ENCODE assay signal across 22 mouse cellular contexts in the genomic region with DNA sequence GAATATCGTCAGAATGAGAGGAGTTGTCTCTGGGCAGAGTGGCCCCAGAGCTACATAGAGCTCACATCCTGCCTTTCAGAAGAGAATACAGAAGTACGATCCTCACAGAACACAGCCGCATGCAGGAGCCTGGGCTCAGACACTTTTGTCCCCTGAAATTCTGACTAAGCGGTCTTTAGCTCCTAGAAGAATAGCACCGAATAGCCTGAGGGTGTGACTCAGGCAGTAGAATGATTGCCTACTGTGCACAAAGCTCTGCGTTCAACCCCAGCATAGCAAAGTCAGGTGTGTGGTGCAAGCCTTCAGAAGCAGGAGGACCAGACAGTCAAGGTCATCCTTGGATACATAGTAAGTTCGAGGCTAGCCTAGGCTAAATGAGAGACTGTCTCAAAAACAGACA.
DNase-seq lines count a peak whose midpoint lies in the region; ATAC-seq and TF ChIP-seq lines count a peak whose summit lies in the region.
"Had no signal": no experiment of that assay in that cellular context is flagged by ENCODE, and none has a peak within 500 bp of the region (broad histone marks: within the 10 kb centered on the region; RNA-seq: fewer than 3 reads in every experiment).

No protein-coding gene starts in this region.

- no peaks in the 10 kb centered on the region for H3K4me1 ChIP-seq in ES-Bruce4 (ENCODE audit: control insufficient read depth, insufficient read depth, low read length)
- H3K4me1 ChIP-seq in kidney, embryonic 14.5 days (ENCODE audit: control insufficient read depth, insufficient read depth, low read length) = no peaks in the 10 kb centered on the region
- H3K4me1 ChIP-seq: embryonic facial prominence, embryonic 10.5 days; embryonic facial prominence, embryonic 12.5 days; forebrain, embryonic 13.5 days; forebrain, embryonic 15.5 days had no signal

- DNase-seq in ES-CJ7 (ENCODE audit: low read depth, low spot score) = peak; percentile 28
- DNase-seq in R1 (ENCODE audit: low read depth, low spot score) = peak; percentile 81
- DNase-seq in ZHBTc4 (ENCODE audit: low read depth, low spot score) = peak; percentile 90
- DNase-seq in frontal cortex, postnatal 10 days (ENCODE audit: low spot score in 2 of 2) = no peak
- no peak for DNase-seq in embryo, embryonic 11 days
- DNase-seq: adrenal gland, adult 2 months; adrenal gland, postnatal 10 days; adrenal gland, postnatal 25 days; cerebellum, adult 18-20 months; cerebellum, adult 8-10 months; cerebellum, adult 9-11 months; cerebellum, postnatal 14 days; cerebellum, postnatal 36 days; forebrain, postnatal 0 days had no signal

- no peaks in the 10 kb centered on the region for H3K9me3 ChIP-seq in ES-Bruce4 (replicated peaks; ENCODE audit: control insufficient read depth, insufficient read depth, low read length, poor library complexity, severe bottlenecking)
- H3K9me3 ChIP-seq in kidney, embryonic 14.5 days (ENCODE audit: control insufficient read depth, low read length) = peaks cover 4% of the 10 kb centered on the region; the same call in 1 of the 2 replicates

- H3K36me3 ChIP-seq in ES-Bruce4 (ENCODE audit: control insufficient read depth, insufficient read depth, low read length, poor library complexity, severe bottlenecking) = no peaks in the 10 kb centered on the region
- no peaks in the 10 kb centered on the region for H3K36me3 ChIP-seq in kidney, embryonic 14.5 days (ENCODE audit: control insufficient read depth, insufficient read depth, low read length)
- H3K36me3 ChIP-seq: embryonic facial prominence, embryonic 10.5 days; embryonic facial prominence, embryonic 12.5 days; forebrain, embryonic 15.5 days; G1E had no signal

- H3K4me3 ChIP-seq in ES-Bruce4 (ENCODE audit: low read depth, low read length) = no peak overlapping the region
- no peak overlapping the region for H3K4me3 ChIP-seq in kidney, embryonic 14.5 days (ENCODE audit: low read length)
- H3K4me3 ChIP-seq: embryonic facial prominence, embryonic 10.5 days; embryonic facial prominence, embryonic 12.5 days; forebrain, embryonic 13.5 days; forebrain, embryonic 15.5 days had no signal

- no peak for ATAC-seq in kidney, embryonic 14.5 days (ENCODE audit: low FRiP score, low TSS enrichment)
- ATAC-seq: forebrain, embryonic 13.5 days; forebrain, embryonic 15.5 days; forebrain, postnatal 0 days; Patski had no signal

- WGBS in kidney, embryonic 14.5 days = 89% methylated on average over 7 of the region's 7 CpGs

- no peaks in the 10 kb centered on the region for H3K27me3 ChIP-seq in ES-Bruce4 (ENCODE audit: control insufficient read depth, insufficient read depth, low read length, poor library complexity, severe bottlenecking)
- H3K27me3 ChIP-seq in kidney, embryonic 14.5 days (ENCODE audit: control insufficient read depth, insufficient read depth, low read length) = no peaks in the 10 kb centered on the region
- H3K27me3 ChIP-seq: embryonic facial prominence, embryonic 12.5 days; forebrain, embryonic 13.5 days; forebrain, embryonic 15.5 days; Patski had no signal

- no peak for TF ChIP-seq POLR2A in ES-Bruce4 (IDR thresholded peaks at IDR 0.05; ENCODE audit: insufficient read depth, low read length)

- H3K27ac ChIP-seq in ES-Bruce4 (ENCODE audit: insufficient read depth, low read length) = no peak overlapping the region
- H3K27ac ChIP-seq in kidney, embryonic 14.5 days (ENCODE audit: low read depth, low read length) = no peak overlapping the region
- H3K27ac ChIP-seq: embryonic facial prominence, embryonic 10.5 days; embryonic facial prominence, embryonic 12.5 days; forebrain, embryonic 13.5 days; forebrain, embryonic 15.5 days had no signal

- no peak for TF ChIP-seq CTCF in ES-Bruce4 (IDR thresholded peaks at IDR 0.05; ENCODE audit: low read depth, low read length)

- no peak overlapping the region for H3K9ac ChIP-seq in ES-Bruce4 (ENCODE audit: low read depth, poor library complexity, severe bottlenecking)
- H3K9ac ChIP-seq in kidney, embryonic 14.5 days (ENCODE audit: low read depth, low read length) = no peak overlapping the region
- H3K9ac ChIP-seq: embryonic facial prominence, embryonic 12.5 days; forebrain, embryonic 13.5 days; forebrain, embryonic 15.5 days; forebrain, postnatal 0 days had no signal

- no peak overlapping the region for H3K4me2 ChIP-seq in kidney, embryonic 14.5 days (replicated peaks; ENCODE audit: low read depth, low read length)
- H3K4me2 ChIP-seq: embryonic facial prominence, embryonic 12.5 days; forebrain, embryonic 13.5 days; forebrain, embryonic 15.5 days had no signal

- TF ChIP-seq EP300 in ES-Bruce4 (IDR thresholded peaks at IDR 0.05; ENCODE audit: insufficient read depth, low read depth, low read length) = peak; percentile 56; the same call in 1 of the 2 replicates

Comparison
In these comparisons a context has a peak if more than half of its experiments do, and no peak if none do; other contexts are left out.
1. DNase-seq: peak in ES-CJ7 (single experiment), R1 (single experiment) and ZHBTc4 (single experiment); none in frontal cortex, postnatal 10 days (0 of 2) and embryo, embryonic 11 days (single experiment).